Mouse (Mus musculus): ENCODE measurements around the gene Scrg1.

GRCm38 (mm10) chr8:57478406-57478805 lies 22.7 kb downstream of the Scrg1 start:
- TF ChIP-seq POLR2A (IDR thresholded peaks at IDR 0.05; ENCODE audit: low read depth, low read length) (no peak), CTCF (IDR thresholded peaks at IDR 0.05; ENCODE audit: borderline replicate concordance, insufficient read depth, low read length) (no peak)

Data from embryonic fibroblast, embryonic 13.5 days (primary cell).